Mouse (Mus musculus): ENCODE results near the gene Ppef1.

Gene Ppef1

DNA sequence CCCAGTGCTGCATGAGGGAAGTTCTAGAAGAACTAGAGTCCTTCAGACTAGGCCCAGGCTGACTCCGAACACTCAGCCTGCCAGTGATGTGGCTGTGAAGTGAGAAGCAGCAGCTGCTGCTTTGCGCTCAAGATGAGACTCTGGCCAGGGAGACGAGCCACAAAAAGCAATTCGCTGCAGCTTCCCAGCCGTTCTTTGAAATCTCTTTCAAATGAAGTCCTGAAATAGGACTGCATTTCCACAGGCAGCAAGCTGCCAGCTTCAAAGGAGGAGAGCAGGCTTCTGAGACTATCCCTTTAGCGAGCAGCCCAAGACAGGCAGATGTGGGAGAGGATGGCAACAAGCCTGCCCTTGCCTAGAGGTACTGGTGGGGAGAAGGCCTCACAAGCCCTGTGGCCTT, 142.6 kb downstream of the Ppef1 start:
- no peak for DNase-seq

DNA sequence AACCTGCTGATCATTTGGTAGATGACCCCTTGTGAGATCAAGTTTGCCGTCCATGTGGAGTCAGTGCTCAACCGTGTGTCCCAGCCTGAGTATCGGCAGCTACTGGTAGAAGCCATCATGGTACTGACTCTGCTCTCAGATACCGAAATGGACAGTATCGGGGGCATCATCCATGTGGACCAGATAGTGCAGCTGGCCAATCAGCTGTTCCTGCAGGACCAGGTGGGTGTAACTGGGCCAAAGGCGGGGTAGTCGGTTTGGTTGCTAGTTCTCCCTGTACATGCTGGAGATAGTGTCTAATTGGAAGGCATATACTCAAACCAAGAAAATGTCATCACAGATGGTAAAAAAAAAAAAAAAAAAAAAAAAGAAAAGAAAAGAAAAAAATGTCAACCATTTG, 145.4 kb downstream of the Ppef1 start:
- no peak for DNase-seq

DNA sequence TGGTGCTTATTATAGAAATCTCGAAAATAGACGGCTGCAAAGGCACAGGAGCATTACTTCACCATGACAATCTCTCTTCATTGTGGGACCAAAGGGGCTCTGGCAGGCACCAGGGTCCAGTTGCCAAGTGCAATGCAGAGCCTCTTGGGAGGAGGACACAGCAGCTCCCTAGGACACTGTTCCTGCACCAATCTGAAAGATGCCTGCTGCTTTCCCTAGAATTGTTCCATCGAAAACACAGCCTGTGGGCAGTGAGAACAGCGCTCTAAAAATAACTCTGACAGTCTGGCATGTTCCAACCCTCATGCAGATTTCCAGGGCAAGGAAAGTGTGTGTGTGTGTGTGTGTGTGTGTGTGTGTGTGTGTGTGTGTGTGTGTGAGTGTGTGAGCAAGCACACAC, 147.0 kb downstream of the Ppef1 start:
- no peak for DNase-seq

- DNase-seq: no peak
These were observed 150.5 kb downstream of the Ppef1 start for GRCm38 (mm10) chrX:160585110-160585509.

- no peak for DNase-seq
These were observed 151.3 kb downstream of the Ppef1 start for GRCm38 (mm10) chrX:160584148-160584838.

- no peak for DNase-seq
These were observed 152.0 kb downstream of the Ppef1 start for GRCm38 (mm10) chrX:160583589-160583988.
